Mouse (Mus musculus): ENCODE measurements around the gene Gpr153.

DNA sequence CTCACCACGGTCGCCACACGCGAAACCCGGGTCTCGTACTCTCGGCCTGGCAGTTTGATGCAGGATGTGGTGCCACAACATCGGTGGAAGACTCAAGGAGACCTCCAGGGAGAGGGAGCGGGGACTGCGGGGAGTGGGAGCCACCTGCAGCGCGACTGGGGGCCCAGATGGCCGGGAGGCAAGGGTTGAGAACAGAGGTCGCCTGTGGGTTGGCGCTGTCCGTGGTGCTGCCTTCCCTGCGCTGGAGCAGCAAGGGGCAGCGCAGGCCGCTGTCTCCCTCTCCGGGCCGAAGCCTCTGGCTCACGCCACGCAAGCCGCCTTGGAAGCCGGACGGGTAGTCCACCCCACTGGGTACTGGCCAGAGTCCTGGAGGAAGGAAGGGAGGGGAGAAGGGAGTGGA is 12.9 kb downstream of the Gpr153 start:
- no peak for TF ChIP-seq CTCF (IDR thresholded peaks at IDR 0.05; ENCODE audit: low read depth)
- no peak for TF ChIP-seq EP300 (IDR thresholded peaks at IDR 0.05; ENCODE audit: low read depth)
